Mouse (Mus musculus): ENCODE results near the gene Mapk8ip3.
A peak's percentile ranks its signal among the peaks of the same experiment; 100 is the strongest.
"Not testable (repeated sequence)": the region's sequence is repeated elsewhere in the genome, so short reads cannot be mapped to it uniquely, and the experiment has no call there.

- not testable (repeated sequence) for TF ChIP-seq POLR2A (IDR thresholded peaks at IDR 0.05; ENCODE audit: control insufficient read depth, low read depth, low read length)
- peak; percentile 26; the same call in 1 of the 2 replicates for TF ChIP-seq CTCF (IDR thresholded peaks at IDR 0.05; ENCODE audit: control insufficient read depth, insufficient read depth, insufficient replicate concordance, low read depth, low read length)
Measured at GRCm38 (mm10) chr17:24942453-24942852, 5.7 kb upstream of the Mapk8ip3 start.

All from testis, adult 2 months (tissue).